Mouse (Mus musculus) heart, embryonic 14.5 days (tissue): ENCODE measurements around the gene Lman1l. TPM values are rescaled to one million over a fixed set of nuclear protein-coding genes. Genes with fewer than 3 reads are reported as not detected.

Experiments
- ATAC-seq: fragments of 200-750 bp; cut with Nextera tagmentation; 2 replicates; pipeline ENCODE4 v1.8.0; 2017; ENCODE audit warnings: low read depth, moderate TSS enrichment; ENCODE audit not compliant: insufficient number of reproducible peaks, insufficient read depth, low FRiP score
- H3K27ac ChIP-seq, 2 experiments: fragments of 200-500 bp in 1 of 2; fragments of 300-500 bp in 1 of 2; sonication (generic) in 1 of 2; replicated peaks in 1 of 2; 2 replicates each; pipeline ENCODE4 v1.5.1; 2012 to 2014; ENCODE audit warnings: low read depth in 2 of 2, low read length in 2 of 2, control low read depth in 1 of 2, mild to moderate bottlenecking in 1 of 2, mixed read lengths in 1 of 2; ENCODE audit not compliant: control insufficient read depth in 1 of 2, insufficient read depth in 1 of 2
- H3K27me3 ChIP-seq: fragments of 300-500 bp; sonication (generic); 2 replicates; pipeline ENCODE4 v1.6.1; 2014; ENCODE audit warnings: mild to moderate bottlenecking, low read length, control low read depth; ENCODE audit not compliant: control insufficient read depth, insufficient read depth
- H3K36me3 ChIP-seq: fragments of 300-500 bp; sonication (generic); 2 replicates; pipeline ENCODE4 v1.6.1; 2014; ENCODE audit warnings: mild to moderate bottlenecking, control low read depth, low read length, mixed read lengths; ENCODE audit not compliant: control insufficient read depth, insufficient read depth
- H3K4me1 ChIP-seq, 2 experiments: fragments of 200-500 bp in 1 of 2; fragments of 300-500 bp in 1 of 2; sonication (generic) in 1 of 2; 2 replicates each; pipeline ENCODE4 v1.6.1; 2012 to 2014; ENCODE audit warnings: low read length in 2 of 2, control low read depth in 1 of 2, mixed read lengths in 1 of 2; ENCODE audit not compliant: control insufficient read depth in 2 of 2, insufficient read depth in 2 of 2
- H3K4me2 ChIP-seq: fragments of 300-500 bp; sonication (generic); 2 replicates; pipeline ENCODE4 v1.6.1; 2014; ENCODE audit warnings: mild to moderate bottlenecking, low read length
- H3K4me3 ChIP-seq, 2 experiments: fragments of 200-500 bp in 1 of 2; fragments of 300-500 bp in 1 of 2; sonication (generic) in 1 of 2; 2 replicates each; pipeline ENCODE4 v1.5.1; 2012 to 2014; ENCODE audit warnings: low read length in 2 of 2, mild to moderate bottlenecking in 2 of 2, control low read depth in 1 of 2, low read depth in 1 of 2, moderate library complexity in 1 of 2; ENCODE audit not compliant: control insufficient read depth in 1 of 2, insufficient read depth in 1 of 2
- H3K9ac ChIP-seq: fragments of 300-500 bp; sonication (generic); 2 replicates; pipeline ENCODE4 v1.6.1; 2014; ENCODE audit warnings: mild to moderate bottlenecking, low read length
- H3K9me3 ChIP-seq: fragments of 300-500 bp; sonication (generic); 2 replicates; pipeline ENCODE4 v1.6.1; 2016; ENCODE audit warnings: low read length, control low read depth; ENCODE audit not compliant: control insufficient read depth
- WGBS: fragments of 180-500 bp; shearing (Covaris S2); extraction: QIAGEN DNeasy Blood & Tissue Kit; methylation state at CpG from one replicate; pipeline ENCODE4 v1.1.7; 2014; 5-methylcytosine and 5-hydroxymethylcytosine counted together
- polyA plus RNA-seq: library from polyadenylated mRNA; unstranded; fragments of >200 nt; fragmentation: Nextera tagmentation; extraction: Ambion mirVana; gene quantifications from 2 replicates; pipeline ENCODE4 v1.2.1, GENCODE M21; 2014

The Lman1l gene
- polyA plus RNA-seq, 1 experiment from 2014 or later = 0.12 TPM

GRCm38 (mm10) chr9:57653283-57653682 is 32.7 kb upstream of the Lman1l start, which contains the start of gene Csk:
Gene Csk (minus strand): TSS chr9:57653631.
- Histone ChIP-seq H3K36me3 (no peaks in the 10 kb centered on the region), H3K9me3 (no peaks in the 10 kb centered on the region), H3K4me3 (no peak within 1 kb of the TSS), H3K27ac (no peak within 1 kb of the TSS), H3K4me1 (peaks cover 6 to 7% of the 10 kb centered on the region in 2 experiments; a peak in 2 of 4 replicates), H3K9ac (no peak within 1 kb of the TSS; the same call in 1 of the 2 replicates), H3K4me2 (no peak within 1 kb of the TSS), H3K27me3 (peaks cover 10% of the 10 kb centered on the region; the same call in 1 of the 2 replicates)
- ATAC-seq = no peak
- WGBS = 66% methylated on average over 5 of the region's 5 CpGs

- H3K9me3 ChIP-seq = no peaks in the 10 kb centered on the region
- peaks cover 6 to 7% of the 10 kb centered on the region in 2 experiments; a peak in 2 of 4 replicates for H3K4me1 ChIP-seq
- H3K4me3 ChIP-seq = no peak overlapping the region
- no peak overlapping the region for H3K27ac ChIP-seq
- no peak overlapping the region for H3K4me2 ChIP-seq
- 59% methylated on average over 3 of the region's 3 CpGs for WGBS
- H3K36me3 ChIP-seq = no peaks in the 10 kb centered on the region
- no peak for ATAC-seq
- peaks cover 10% of the 10 kb centered on the region; the same call in 1 of the 2 replicates for H3K27me3 ChIP-seq
- no peak overlapping the region for H3K9ac ChIP-seq
Measured at GRCm38 (mm10) chr9:57652855-57653254, 32.3 kb upstream of the Lman1l start.

GRCm38 (mm10) chr9:57652351-57652750 is 31.8 kb upstream of the Lman1l start:
- Histone ChIP-seq H3K4me3 (no peak overlapping the region), H3K4me1 (peaks cover 6 to 7% of the 10 kb centered on the region in 2 experiments; a peak in 2 of 4 replicates), H3K27ac (no peak overlapping the region), H3K9ac (no peak overlapping the region), H3K9me3 (no peaks in the 10 kb centered on the region), H3K27me3 (peaks cover 10% of the 10 kb centered on the region; the same call in 1 of the 2 replicates), H3K36me3 (no peaks in the 10 kb centered on the region), H3K4me2 (no peak overlapping the region)
- WGBS = 78% methylated on average over 9 of the region's 9 CpGs
- no peak for ATAC-seq

GRCm38 (mm10) chr9:57650786-57651311 is 30.3 kb upstream of the Lman1l start:
- H3K36me3 ChIP-seq = no peaks in the 10 kb centered on the region
- H3K9me3 ChIP-seq = no peaks in the 10 kb centered on the region
- peaks cover 10% of the 10 kb centered on the region; the same call in 1 of the 2 replicates for H3K27me3 ChIP-seq
- no peak overlapping the region for H3K4me3 ChIP-seq
- no peak overlapping the region for H3K9ac ChIP-seq
- no peak overlapping the region for H3K4me2 ChIP-seq
- H3K27ac ChIP-seq = no peak overlapping the region
- WGBS = 36% methylated on average over 6 of the region's 6 CpGs
- H3K4me1 ChIP-seq = peaks cover 3 to 6% of the 10 kb centered on the region in 2 experiments; a peak in 3 of 4 replicates
- no peak for ATAC-seq

- H3K27ac ChIP-seq = no peak overlapping the region
- no peaks in the 10 kb centered on the region for H3K9me3 ChIP-seq
- peaks cover 10% of the 10 kb centered on the region; the same call in 1 of the 2 replicates for H3K27me3 ChIP-seq
- whole genome bisulfite sequencing = 85% methylated on average over 6 of the region's 6 CpGs
- H3K36me3 ChIP-seq = no peaks in the 10 kb centered on the region
- no peak overlapping the region for H3K9ac ChIP-seq
- no peak overlapping the region for H3K4me3 ChIP-seq
- no peak for ATAC-seq
- H3K4me1 ChIP-seq = peaks cover 2 to 8% of the 10 kb centered on the region in 2 experiments; a peak in 3 of 4 replicates
- no peak overlapping the region for H3K4me2 ChIP-seq
Measured at GRCm38 (mm10) chr9:57650130-57650785, 29.7 kb upstream of the Lman1l start.

GRCm38 (mm10) chr9:57647286-57648108 is 26.9 kb upstream of the Lman1l start:
- Histone ChIP-seq H3K4me2 (no peak overlapping the region), H3K27ac (no peak overlapping the region), H3K9ac (no peak overlapping the region), H3K9me3 (no peaks in the 10 kb centered on the region), H3K4me3 (no peak overlapping the region), H3K4me1 (peaks cover 13 to 28% of the 10 kb centered on the region in 2 experiments), H3K27me3 (no peaks in the 10 kb centered on the region), H3K36me3 (peaks cover under 1% of the 10 kb centered on the region)
- WGBS = 43% methylated on average over 4 of the region's 4 CpGs
- no peak for ATAC-seq

GRCm38 (mm10) chr9:57646551-57647103 is 26.1 kb upstream of the Lman1l start:
- Histone ChIP-seq H3K9me3 (no peaks in the 10 kb centered on the region), H3K36me3 (peaks cover 10% of the 10 kb centered on the region), H3K4me3 (no peak overlapping the region), H3K27me3 (no peaks in the 10 kb centered on the region), H3K4me1 (peaks cover 13 to 31% of the 10 kb centered on the region in 2 experiments), H3K9ac (no peak overlapping the region), H3K27ac (no peak overlapping the region), H3K4me2 (no peak overlapping the region)
- 73% methylated on average over 12 of the region's 12 CpGs for WGBS
- no peak for ATAC-seq
